Mouse (Mus musculus) myocyte (in vitro differentiated cells): ENCODE measurements around the gene Ahcyl2.

ENCODE experiments used
- CEBPB ChIP-seq: IDR thresholded peaks from 2 replicates; pipeline ENCODE4 v1.6.1; 2011; ENCODE audit warnings: mild to moderate bottlenecking, moderate library complexity; ENCODE audit not compliant: poor library complexity, insufficient read depth, severe bottlenecking
- MYOD1 ChIP-seq, 3 experiments: IDR thresholded peaks; one replicate each; pipeline ENCODE4 v1.6.1; 2011; ENCODE audit warnings: control low read depth in 2 of 3, low read depth in 2 of 3, mild to moderate bottlenecking in 2 of 3, moderate library complexity in 1 of 3; ENCODE audit not compliant: insufficient read length in 2 of 3, control insufficient read depth in 1 of 3
- MYOG ChIP-seq, 3 experiments: IDR thresholded peaks; one replicate each; pipeline ENCODE4 v1.6.1; 2011; ENCODE audit warnings: control low read depth in 2 of 3, low read depth in 2 of 3, mild to moderate bottlenecking in 2 of 3; ENCODE audit not compliant: insufficient read length in 2 of 3, control insufficient read depth in 1 of 3, insufficient read depth in 1 of 3
- POLR2A ChIP-seq: IDR thresholded peaks from one replicate; pipeline ENCODE4 v1.6.1; 2011; ENCODE audit warnings: low read depth, mild to moderate bottlenecking, control low read depth, moderate library complexity; ENCODE audit not compliant: insufficient read length
- POLR2AphosphoS2 ChIP-seq: IDR thresholded peaks from one replicate; pipeline ENCODE4 v1.6.1; 2011; ENCODE audit warnings: low read depth, control low read depth; ENCODE audit not compliant: insufficient read length
- TCF12 ChIP-seq: IDR thresholded peaks from one replicate; pipeline ENCODE4 v1.6.1; 2011; ENCODE audit warnings: mild to moderate bottlenecking, control low read depth; ENCODE audit not compliant: poor library complexity, insufficient read depth, severe bottlenecking

DNA sequence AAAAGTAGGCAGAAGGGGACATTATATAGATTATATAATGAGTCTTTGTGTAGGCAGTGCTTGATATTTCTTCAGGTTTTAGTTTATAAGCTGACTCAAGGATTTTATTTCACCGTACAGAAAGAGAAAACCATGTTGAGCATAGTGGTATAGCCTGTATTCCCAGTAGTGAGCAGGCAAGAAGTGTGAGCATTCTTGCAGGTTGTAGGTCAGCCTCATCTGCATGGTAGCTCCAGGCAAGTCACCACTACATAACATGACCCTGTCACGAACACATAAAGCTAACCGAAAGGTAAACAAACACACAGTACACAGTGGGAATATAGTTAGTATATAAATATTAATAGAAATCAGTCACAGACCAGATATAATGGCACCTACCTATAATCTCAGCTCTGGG lies 47.2 kb downstream of the Ahcyl2 start:
- no peak for TF ChIP-seq CEBPB
- TF ChIP-seq POLR2A: no peak
- TF ChIP-seq POLR2AphosphoS2: no peak
- TF ChIP-seq MYOD1 (IDR thresholded peaks at IDR 0.05; ENCODE audit: control insufficient read depth in 1 of 3, insufficient read length in 2 of 3, low read depth in 2 of 3): no peak
- TF ChIP-seq TCF12: no peak
- TF ChIP-seq MYOG (IDR thresholded peaks at IDR 0.05; ENCODE audit: control insufficient read depth in 1 of 3, insufficient read depth in 1 of 3, insufficient read length in 2 of 3, low read depth in 2 of 3): no peak
